8 mouse cellular contexts compared by ENCODE assay signal in the genomic region with DNA sequence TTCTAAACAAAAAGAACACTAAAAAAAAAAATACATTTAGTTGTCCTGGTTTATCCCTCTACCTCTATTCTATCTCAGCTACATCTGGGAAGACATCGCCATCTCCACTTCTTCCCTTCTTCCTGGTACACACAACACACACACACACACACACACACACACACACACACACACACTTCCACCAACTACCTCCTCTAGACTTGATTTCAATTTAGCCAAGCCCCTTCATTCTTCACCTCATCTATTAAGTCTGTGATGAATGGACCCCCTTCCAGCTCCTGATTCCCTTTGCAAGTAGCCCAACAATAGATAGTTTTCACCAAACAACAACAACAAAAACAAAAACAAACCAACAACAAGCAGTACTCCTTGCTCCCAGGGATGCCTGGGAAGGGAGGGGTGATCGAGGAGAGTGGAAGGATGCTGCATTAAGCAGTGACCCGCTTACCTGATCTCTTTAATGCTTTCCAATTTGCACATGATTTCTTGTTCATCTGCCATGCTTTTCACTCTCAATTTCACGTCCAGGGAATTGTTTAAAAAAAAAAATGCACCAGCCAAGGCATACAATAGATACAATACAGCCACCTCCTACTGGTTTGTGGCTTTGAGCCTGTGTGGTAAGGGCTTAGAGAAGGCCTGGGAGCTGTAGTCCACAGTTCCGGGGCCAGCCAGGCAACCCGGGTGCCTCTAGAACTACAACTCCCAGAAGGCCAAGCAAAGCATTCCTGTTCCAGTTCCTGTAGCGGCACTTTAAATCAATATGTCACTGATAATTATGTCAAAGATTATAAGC. TPM values are rescaled to one million over a fixed set of nuclear protein-coding genes. Genes with fewer than 3 reads are reported as not detected.
DNase-seq lines count a peak whose midpoint lies in the region; ATAC-seq lines count a peak whose summit lies in the region.

Zc4h2 (minus strand) TSS at position 706 of the 796 bp plus-strand sequence.

- no peaks in the 10 kb centered on the region for H3K4me1 ChIP-seq in hindbrain, embryonic 16.5 days (ENCODE audit: control insufficient read depth, insufficient read depth, low read depth, low read length)

- peak within 1 kb of the TSS; percentile 57 for H3K4me2 ChIP-seq in hindbrain, embryonic 16.5 days (ENCODE audit: low read length)

- H3K9ac ChIP-seq in hindbrain, embryonic 16.5 days (ENCODE audit: low read depth, low read length), result peak within 1 kb of the TSS; percentile 55

- no peaks in the 10 kb centered on the region for H3K27me3 ChIP-seq in hindbrain, embryonic 16.5 days (replicated peaks; ENCODE audit: control insufficient read depth, insufficient read depth, low read length)

- no peaks in the 10 kb centered on the region for H3K9me3 ChIP-seq in hindbrain, embryonic 16.5 days (ENCODE audit: control insufficient read depth, low read length)

- peak within 1 kb of the TSS; percentile 61 for H3K27ac ChIP-seq in hindbrain, embryonic 16.5 days (ENCODE audit: low read depth, low read length)

- peak within 1 kb of the TSS; percentile 47 for H3K4me3 ChIP-seq in hindbrain, embryonic 16.5 days (ENCODE audit: low read length)

- WGBS in hindbrain, embryonic 16.5 days, result 16% methylated on average over 7 of the region's 7 CpGs

- no peaks in the 10 kb centered on the region for H3K36me3 ChIP-seq in hindbrain, embryonic 16.5 days (ENCODE audit: control insufficient read depth, insufficient read depth, low read length)

- ATAC-seq in hindbrain, embryonic 16.5 days, result peak; percentile 100

- DNase-seq in T-cell, adult 2 months (ENCODE audit: low spot score), result peak; percentile 75
- DNase-seq in cerebellum, postnatal 14 days, result peak; percentile 75 to 82
- peak; percentile 79 for DNase-seq in gastrocnemius, adult 18-20 months (ENCODE audit: low spot score)
- peak; percentile 77 for DNase-seq in left cerebral cortex, adult 11 months (ENCODE audit: low spot score)
- peak; percentile 92 for DNase-seq in lung, postnatal 36 days
- DNase-seq in retina, postnatal 7 days (ENCODE audit: low read depth, low spot score), result peak; percentile 63
- peak; percentile 68 for DNase-seq in urinary bladder, postnatal 14 days (ENCODE audit: low spot score)

RNA-seq across cellular contexts. Expression of gene Zc4h2, which starts in this region (rescaled TPM):
- total RNA-seq in gastrocnemius, adult 18-20 months (2021), result 1 to 10 TPM in 1 of 2 experiments, under 1 TPM in 1; 0.88 to 1.1 TPM
- polyA plus RNA-seq in hindbrain, embryonic 16.5 days (2015; fragmentation: Nextera tagmentation; extraction: Ambion mirVana), result 58.8 and 64.7 TPM in 2 replicates

Comparison
In these comparisons a context has a peak if more than half of its experiments do, and no peak if none do; other contexts are left out.
1. Peak in every context shown above with its lines: DNase-seq, ATAC-seq, H3K4me3 ChIP-seq and H3K27ac ChIP-seq.